Mouse (Mus musculus) mouse embryonic stem cell (cell line): ENCODE results near the gene Med19.
"Not testable (repeated sequence)": the region's sequence is repeated elsewhere in the genome, so short reads cannot be mapped to it uniquely, and the experiment has no call there.

Source experiments
- in situ Hi-C, 2 experiments: fragments of 300-500 bp; cut with MboI; formaldehyde crosslinking; loops; 1 replicate in 1 of 2; 3 replicates in 1 of 2; pipeline ENCODE4 v1.14.3; 2019 to 2020; ENCODE audit warnings: low sequenced_read_pairs in 2 of 2, low pct_unique_long_range_greater_than_20kb in 1 of 2, mixed read lengths in 1 of 2; ENCODE audit not compliant: unreplicated experiment in 1 of 2

The Med19 gene

DNA sequence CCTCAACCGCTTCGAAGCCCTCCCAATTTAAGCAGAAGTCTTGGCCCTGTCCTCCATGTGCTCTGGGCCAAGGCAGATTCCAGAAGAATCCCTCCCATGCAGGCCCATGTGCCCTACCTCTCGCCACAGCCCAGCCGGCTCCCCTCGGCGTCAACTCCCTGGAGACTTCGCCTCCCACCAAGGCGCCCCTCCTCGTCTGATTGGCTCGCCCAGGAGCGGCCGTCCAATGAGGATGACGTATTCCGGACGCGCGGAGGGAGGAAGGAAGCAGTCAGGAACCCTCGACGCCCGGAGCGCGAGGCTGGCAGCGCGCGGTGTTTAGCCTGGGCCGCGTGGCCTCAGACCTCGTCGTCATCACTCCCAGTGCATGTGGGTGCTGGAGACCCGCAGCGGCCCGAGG, 19.4 kb upstream of the Med19 start, which contains the start of gene Btbd18:
Gene Btbd18 (plus strand): TSS at position 274 of the 400 bp plus-strand sequence.
- in situ Hi-C loops: no loop called here

DNA sequence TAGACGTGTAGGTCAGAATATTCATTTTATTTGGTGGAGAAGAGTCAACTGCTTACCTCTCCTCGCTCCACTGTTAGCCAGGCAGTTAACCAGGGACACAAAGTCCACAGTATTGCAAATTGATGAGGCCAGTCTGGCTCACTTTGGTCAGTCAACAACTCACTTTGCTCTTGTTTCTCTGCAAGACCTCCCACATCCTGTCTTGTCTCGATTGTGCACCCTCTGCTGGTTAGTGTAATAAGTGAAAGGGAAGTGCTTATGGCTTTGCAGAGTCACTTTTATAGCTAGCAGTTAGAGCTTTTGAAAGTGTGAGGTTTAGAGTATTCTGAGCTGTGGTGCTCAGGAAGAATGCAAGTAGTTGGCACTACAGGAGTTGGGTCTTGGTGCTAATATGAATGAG, 17.9 kb upstream of the Med19 start:
- in situ Hi-C loops: loop anchor here (10.0 kb wide), 2 partner anchors 175 to 205 kb away; no protein-coding TSS in a partner anchor

DNA sequence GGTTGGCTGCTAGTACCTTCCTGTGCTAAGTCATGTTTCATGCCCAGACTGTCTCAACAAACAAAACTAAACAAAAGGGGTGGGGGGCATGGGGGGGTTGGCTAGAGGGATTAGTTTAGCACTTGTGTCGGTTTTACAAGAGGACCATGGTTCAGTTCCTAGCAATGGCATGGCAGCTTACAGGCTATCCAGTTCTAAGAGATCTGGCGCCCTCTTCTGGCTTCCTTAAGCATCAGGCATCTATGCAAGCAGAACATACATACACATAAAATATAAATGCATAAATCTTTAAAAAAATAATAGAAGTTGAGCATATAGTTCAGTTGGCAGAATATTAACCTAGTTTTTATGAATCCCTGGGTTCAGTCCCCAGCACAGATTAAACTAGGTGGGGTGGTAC, 15.3 kb upstream of the Med19 start:
- in situ Hi-C loops: loop anchor here (10.0 kb wide), 2 partner anchors 178 to 208 kb away; no protein-coding TSS in a partner anchor

GRCm38 (mm10) chr2:84666081-84666480, 12.1 kb upstream of the Med19 start:
- in situ Hi-C loops: loop anchor here (10.0 kb wide), 2 partner anchors 181 to 211 kb away; no protein-coding TSS in a partner anchor

GRCm38 (mm10) chr2:84669828-84670568, 8.2 kb upstream of the Med19 start:
- in situ Hi-C loops: loop anchor here (10.0 kb wide), 2 partner anchors 185 to 215 kb away; no protein-coding TSS in a partner anchor

GRCm38 (mm10) chr2:84670569-84670933, 7.7 kb upstream of the Med19 start, which contains the start of gene Selenoh:
Selenoh (minus strand) TSS chr2:84670770.
- in situ Hi-C loops: no loop called here

GRCm38 (mm10) chr2:84671535-84671934, 6.7 kb upstream of the Med19 start:
- in situ Hi-C loops: not testable (repeated sequence)

GRCm38 (mm10) chr2:84677270-84677967, 783 bp upstream of the Med19 start:
- in situ Hi-C loops: no loop called here

DNA sequence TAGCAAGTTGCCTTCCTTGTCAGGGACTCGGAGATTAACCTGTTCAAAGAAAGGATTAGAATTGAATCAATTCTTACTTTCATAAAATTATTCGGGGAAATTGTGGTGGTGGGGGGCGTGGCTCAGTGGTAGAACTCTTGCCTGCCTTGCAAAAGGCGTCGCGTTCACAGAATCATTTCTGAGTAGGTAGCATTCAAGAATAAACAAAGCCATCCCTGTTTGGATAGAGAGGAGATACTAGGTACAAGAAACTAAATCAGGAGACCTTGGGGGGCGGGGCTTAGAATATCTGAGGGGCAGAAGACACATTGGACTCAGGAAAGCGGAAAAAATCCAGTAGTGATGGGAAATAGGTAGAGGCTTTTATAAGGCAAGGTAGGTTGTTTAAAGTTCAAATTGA, 814 bp downstream of the Med19 start, which contains the start of gene Tmx2:
Gene Tmx2 (minus strand): TSS at position 125 of the 400 bp plus-strand sequence.
- in situ Hi-C loops: no loop called here

DNA sequence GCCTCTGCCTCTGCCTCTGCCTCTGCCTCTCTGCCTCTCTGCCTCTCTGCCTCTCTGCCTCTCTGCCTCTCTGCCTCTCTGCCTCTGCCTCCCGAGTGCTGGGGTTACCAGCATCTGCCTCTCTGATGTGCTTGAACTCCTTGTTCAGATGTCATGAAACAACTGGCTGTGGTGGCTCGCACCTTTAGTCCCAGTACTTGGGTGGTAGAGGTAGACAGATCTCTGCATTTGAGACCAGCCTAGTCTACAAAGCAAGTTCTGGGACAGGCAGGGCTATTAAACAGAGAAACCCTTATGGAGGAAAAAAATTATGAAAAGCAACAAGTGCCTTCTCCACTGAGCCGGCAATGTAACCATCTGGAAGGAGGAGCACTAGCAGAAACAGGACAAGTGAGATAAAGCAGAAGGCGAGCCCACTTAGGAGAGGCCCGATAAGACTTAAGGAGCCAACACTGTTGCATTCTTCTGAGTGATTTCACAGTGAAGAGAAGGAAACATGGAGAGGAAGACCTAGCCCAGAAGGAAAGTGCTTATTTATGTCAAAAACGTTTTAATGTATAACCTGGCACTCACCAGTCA, 4.5 kb downstream of the Med19 start:
- in situ Hi-C loops: no loop called here

- in situ Hi-C loops: no loop called here
Measured at GRCm38 (mm10) chr2:84688080-84688844, 10.1 kb downstream of the Med19 start.

- in situ Hi-C loops: no loop called here
Measured at GRCm38 (mm10) chr2:84690050-84690449, 11.8 kb downstream of the Med19 start.

DNA sequence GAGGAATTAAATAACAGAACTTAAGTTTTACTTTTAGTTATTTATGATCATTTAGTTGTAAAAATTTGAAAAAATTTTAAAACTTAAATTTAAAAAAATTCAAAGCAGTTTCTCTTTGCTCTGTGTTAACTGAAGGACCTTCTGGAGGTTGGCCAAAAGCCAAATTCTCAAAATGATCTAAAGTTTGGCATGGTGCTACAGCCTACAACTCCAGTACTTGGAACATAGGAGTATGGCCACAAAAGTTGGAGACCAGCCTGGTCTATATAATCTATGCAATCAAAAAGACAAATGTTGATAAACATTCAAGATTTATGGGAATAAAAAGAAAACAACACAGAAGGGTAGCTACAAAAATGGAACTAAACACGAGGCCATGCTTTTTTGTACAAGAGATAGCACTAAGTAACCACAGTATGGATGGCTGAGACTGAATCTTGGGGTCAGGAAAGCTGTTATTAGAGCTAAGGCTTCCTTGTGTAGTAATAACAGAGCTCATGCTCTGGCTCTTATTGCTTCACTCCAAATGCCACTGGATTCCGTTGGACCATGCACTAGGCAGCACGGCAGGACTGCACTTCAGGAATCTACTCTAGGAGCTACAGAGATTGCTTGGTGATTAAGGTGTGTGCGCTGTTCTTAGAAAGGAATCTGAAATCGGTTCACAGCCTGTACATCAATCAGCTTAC, 16.9 kb downstream of the Med19 start:
- in situ Hi-C loops: no loop called here

DNA sequence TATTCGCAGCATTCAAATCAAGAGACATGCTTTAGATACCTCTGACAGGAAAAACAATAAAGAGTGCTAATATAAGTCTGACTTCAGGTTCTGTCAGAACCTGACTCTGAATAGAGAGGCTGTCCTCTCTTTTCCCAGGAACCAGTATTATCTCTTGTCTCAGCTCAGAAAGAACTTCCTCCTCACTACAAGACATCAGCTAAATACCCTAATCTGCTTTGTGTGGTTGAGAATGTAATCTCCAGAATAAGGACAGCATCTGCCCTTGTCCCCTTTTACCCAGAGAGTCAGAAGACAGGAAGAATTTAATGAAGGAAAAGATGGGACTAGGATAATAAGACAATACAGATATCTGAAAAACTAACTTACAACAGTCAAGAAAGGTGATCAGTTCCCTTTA, 25.3 kb downstream of the Med19 start:
- in situ Hi-C loops: no loop called here

DNA sequence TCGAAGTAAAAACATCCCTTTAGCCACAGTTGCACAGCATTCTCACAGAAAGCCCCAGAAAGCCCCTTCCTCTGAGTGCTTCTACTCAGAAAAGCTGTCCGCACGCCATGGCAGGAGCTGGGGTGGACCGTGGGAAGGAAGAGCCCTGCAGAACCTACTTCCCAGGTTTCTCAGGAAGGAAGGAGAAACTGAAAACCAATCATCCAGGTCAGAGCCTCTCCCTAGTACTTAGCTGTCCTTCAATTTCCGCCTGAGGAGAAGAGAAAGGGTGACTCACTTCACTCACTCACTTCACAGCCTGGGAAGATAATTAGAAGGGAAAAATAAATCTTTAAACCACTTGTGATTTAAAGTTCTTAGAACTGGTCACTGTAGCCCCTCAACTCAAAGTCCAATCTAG, 26.1 kb downstream of the Med19 start:
- in situ Hi-C loops: no loop called here

DNA sequence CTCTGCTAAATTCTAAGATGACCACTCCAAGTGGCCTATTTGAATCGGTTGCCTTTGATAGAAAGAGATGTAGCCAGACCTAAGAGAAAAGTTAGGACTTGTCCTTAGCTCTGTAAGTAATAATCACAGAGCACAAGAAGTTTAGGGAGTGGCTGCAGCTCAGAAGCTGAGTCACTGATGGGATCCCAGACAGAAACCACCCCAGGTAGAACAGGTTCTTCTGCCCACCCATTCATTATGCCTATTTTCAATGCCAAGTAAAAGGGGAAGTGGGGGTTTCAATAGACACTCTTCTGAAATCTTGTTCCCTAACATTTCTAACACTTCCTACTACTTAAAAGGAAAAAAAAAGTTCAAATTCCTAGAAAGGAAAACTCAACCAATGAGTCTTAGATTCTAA, 27.1 kb downstream of the Med19 start:
- in situ Hi-C loops: no loop called here

- in situ Hi-C loops: no loop called here
Measured at GRCm38 (mm10) chr2:84707523-84707922, 29.3 kb downstream of the Med19 start.

DNA sequence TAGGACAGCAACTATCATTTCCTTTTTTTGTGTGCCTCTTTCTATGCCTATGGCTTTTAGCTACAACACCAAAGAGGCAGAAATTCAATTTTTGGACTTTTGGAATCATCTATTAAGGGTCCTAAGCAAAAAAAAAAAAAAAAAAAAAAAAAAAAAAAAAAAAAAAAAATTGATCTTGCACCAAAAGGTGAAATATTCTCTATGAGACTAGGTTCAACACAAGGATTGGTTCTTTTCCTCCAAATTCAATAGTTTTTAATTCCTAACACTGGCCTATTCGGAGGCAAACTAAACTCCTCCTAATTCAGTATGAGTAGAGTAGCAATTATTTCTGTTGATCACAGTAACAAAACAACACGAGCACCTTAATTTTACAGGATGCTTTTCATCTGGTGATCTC, 33.7 kb downstream of the Med19 start:
- in situ Hi-C loops: no loop called here
